Mouse (Mus musculus) heart, embryonic 16.5 days (tissue): ENCODE data around the gene Acbd4. TPM values are rescaled to one million over a fixed set of nuclear protein-coding genes. Genes with fewer than 3 reads are reported as not detected.
A peak's percentile ranks its signal among the peaks of the same experiment; 100 is the strongest.

Experiments used
- ATAC-seq: fragments of 200-750 bp; cut with Nextera tagmentation; replicated peaks from 2 replicates; pipeline ENCODE4 v1.8.0; 2017; ENCODE audit warnings: moderate number of reproducible peaks; ENCODE audit not compliant: insufficient read depth, low FRiP score; ENCODE audit errors: extremely low read depth
- H3K27ac ChIP-seq: fragments of 300-500 bp; sonication (generic); 2 replicates; pipeline ENCODE4 v1.5.1; 2014; ENCODE audit warnings: mild to moderate bottlenecking, low read length, control low read depth, moderate library complexity
- H3K27me3 ChIP-seq: fragments of 300-500 bp; sonication (generic); 2 replicates; pipeline ENCODE4 v1.6.1; 2014; ENCODE audit warnings: low read length, mixed read lengths; ENCODE audit not compliant: control insufficient read depth, insufficient read depth
- H3K36me3 ChIP-seq: fragments of 300-500 bp; sonication (generic); 2 replicates; pipeline ENCODE4 v1.6.1; 2014; ENCODE audit not compliant: control insufficient read depth, insufficient read depth
- H3K4me1 ChIP-seq: fragments of 300-500 bp; sonication (generic); 2 replicates; pipeline ENCODE4 v1.6.1; 2014; ENCODE audit warnings: low read length, mixed read lengths; ENCODE audit not compliant: control insufficient read depth, insufficient read depth
- H3K4me2 ChIP-seq: fragments of 300-500 bp; sonication (generic); 2 replicates; pipeline ENCODE4 v1.6.1; 2014; ENCODE audit warnings: low read depth, mild to moderate bottlenecking, control low read depth, low read length
- H3K4me3 ChIP-seq: fragments of 300-500 bp; sonication (generic); 2 replicates; pipeline ENCODE4 v1.5.1; 2014; ENCODE audit warnings: mild to moderate bottlenecking, control low read depth, low read length
- H3K9ac ChIP-seq: fragments of 300-500 bp; sonication (generic); 2 replicates; pipeline ENCODE4 v1.6.1; 2014; ENCODE audit warnings: low read length, control low read depth
- H3K9me3 ChIP-seq: fragments of 300-500 bp; sonication (generic); replicated peaks from 2 replicates; pipeline ENCODE4 v1.6.1; 2016; ENCODE audit warnings: low read length; ENCODE audit not compliant: control insufficient read depth
- whole genome bisulfite sequencing: fragments of 180-500 bp; shearing (Covaris S2); extraction: QIAGEN DNeasy Blood & Tissue Kit; methylation state at CpG from one replicate; pipeline ENCODE4 v1.1.7; 2014; 5-methylcytosine and 5-hydroxymethylcytosine counted together
- polyA plus RNA-seq: library from polyadenylated mRNA; unstranded; fragments of >200 nt; fragmentation: Nextera tagmentation; extraction: Ambion mirVana; gene quantifications from 2 replicates; pipeline ENCODE4 v1.2.1, GENCODE M21; 2015

Gene Acbd4
- polyA plus RNA-seq, 1 experiment from 2014 or later, result 21.8 TPM

DNA sequence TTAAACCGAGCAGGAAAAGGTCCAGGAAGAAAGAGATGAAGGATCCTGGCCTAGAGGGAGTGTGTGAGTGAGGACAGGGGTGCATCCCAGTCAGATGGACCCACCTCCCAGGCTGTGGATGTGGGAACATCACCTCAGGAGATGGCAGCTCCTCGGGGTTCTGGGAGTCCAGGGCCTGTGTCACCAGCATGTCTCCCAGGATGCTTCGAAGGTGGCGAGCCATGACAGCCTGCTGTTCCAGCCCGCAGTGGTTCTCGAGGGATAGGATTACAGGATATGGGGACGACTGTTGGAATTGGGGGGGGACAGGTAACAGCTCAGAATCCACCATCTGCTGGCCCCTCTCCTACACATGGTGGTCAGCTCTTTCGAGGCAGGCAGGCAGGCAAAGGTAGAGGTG lies 24.9 kb upstream of the Acbd4 start:
- no peak for ATAC-seq
- Histone ChIP-seq H3K27me3 (peaks cover 4% of the 10 kb centered on the region; the same call in 1 of the 2 replicates), H3K36me3 (peaks cover 14% of the 10 kb centered on the region), H3K4me3 (no peak overlapping the region), H3K4me1 (peaks cover 28% of the 10 kb centered on the region), H3K9ac (no peak overlapping the region), H3K4me2 (no peak overlapping the region), H3K27ac (no peak overlapping the region), H3K9me3 (no peaks in the 10 kb centered on the region)
- WGBS, result 78% methylated on average over 8 of the region's 8 CpGs

- ATAC-seq, result no peak
- Histone ChIP-seq H3K27ac (no peak overlapping the region), H3K4me3 (no peak overlapping the region), H3K27me3 (peaks cover 4% of the 10 kb centered on the region; the same call in 1 of the 2 replicates), H3K9me3 (no peaks in the 10 kb centered on the region), H3K4me2 (no peak overlapping the region), H3K36me3 (peaks cover 14% of the 10 kb centered on the region), H3K9ac (no peak overlapping the region), H3K4me1 (peaks cover 28% of the 10 kb centered on the region)
- 71% methylated on average over 11 of the region's 11 CpGs for whole genome bisulfite sequencing
Observed at GRCm38 (mm10) chr11:103078131-103078530, 23.4 kb upstream of the Acbd4 start.

DNA sequence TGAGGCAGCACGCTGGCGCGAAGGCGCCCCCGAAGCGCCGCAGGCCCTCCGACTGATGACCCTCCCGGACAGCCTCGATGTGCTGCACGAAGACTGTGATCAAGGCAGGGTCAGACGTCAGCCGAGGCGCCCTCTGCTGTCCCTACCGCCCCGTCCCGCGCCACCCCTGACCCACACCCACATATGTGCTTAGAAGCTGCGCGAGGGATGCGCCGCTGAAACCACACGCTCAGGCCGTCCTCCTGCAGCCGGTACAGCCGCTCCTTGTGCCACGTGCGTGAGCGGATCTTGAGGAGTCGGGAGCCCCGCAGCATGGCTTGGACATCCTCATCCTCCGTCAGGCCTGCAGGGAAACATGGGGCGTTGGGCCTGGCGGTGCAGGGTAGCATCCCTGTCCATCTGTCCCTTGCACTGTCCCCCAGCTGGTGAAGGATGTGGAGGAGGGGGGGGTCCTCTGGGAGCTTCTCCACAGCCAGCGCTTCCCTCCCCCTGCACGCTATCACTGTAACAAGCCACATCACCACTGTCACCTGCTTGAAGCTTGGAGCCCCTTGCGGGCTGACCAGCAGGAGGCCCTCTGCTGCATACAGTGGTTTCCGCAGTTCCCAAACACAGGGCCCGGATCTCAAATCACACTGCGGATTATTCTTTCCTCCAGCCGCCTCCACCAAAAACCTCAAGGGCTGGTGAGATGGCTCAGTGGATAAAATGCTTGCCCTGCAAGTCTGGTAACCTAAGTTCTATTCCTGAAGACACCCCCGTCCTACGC lies 21.0 kb upstream of the Acbd4 start:
- H3K9me3 ChIP-seq, result no peaks in the 10 kb centered on the region
- H3K4me3 ChIP-seq, result peak overlapping the region; percentile 45
- H3K4me1 ChIP-seq, result peaks cover 12% of the 10 kb centered on the region
- H3K27me3 ChIP-seq, result peaks cover 4% of the 10 kb centered on the region; the same call in 1 of the 2 replicates
- WGBS, result 8% methylated on average over 43 of the region's 43 CpGs
- peak overlapping the region; percentile 44; the same call in 1 of the 2 replicates for H3K9ac ChIP-seq
- H3K36me3 ChIP-seq, result peaks cover 14% of the 10 kb centered on the region
- peak overlapping the region; percentile 63 for H3K4me2 ChIP-seq
- no peak overlapping the region for H3K27ac ChIP-seq
- ATAC-seq, result peak; percentile 39

- peaks cover 4% of the 10 kb centered on the region; the same call in 1 of the 2 replicates for H3K27me3 ChIP-seq
- no peak overlapping the region for H3K27ac ChIP-seq
- H3K4me1 ChIP-seq, result peaks cover 8% of the 10 kb centered on the region
- H3K9ac ChIP-seq, result no peak overlapping the region
- no peak for ATAC-seq
- no peak overlapping the region for H3K4me2 ChIP-seq
- H3K9me3 ChIP-seq, result no peaks in the 10 kb centered on the region
- peaks cover 14% of the 10 kb centered on the region for H3K36me3 ChIP-seq
- no peak overlapping the region for H3K4me3 ChIP-seq
- 75% methylated on average over 6 of the region's 6 CpGs for WGBS
Observed at GRCm38 (mm10) chr11:103081631-103082030, 19.9 kb upstream of the Acbd4 start.

DNA sequence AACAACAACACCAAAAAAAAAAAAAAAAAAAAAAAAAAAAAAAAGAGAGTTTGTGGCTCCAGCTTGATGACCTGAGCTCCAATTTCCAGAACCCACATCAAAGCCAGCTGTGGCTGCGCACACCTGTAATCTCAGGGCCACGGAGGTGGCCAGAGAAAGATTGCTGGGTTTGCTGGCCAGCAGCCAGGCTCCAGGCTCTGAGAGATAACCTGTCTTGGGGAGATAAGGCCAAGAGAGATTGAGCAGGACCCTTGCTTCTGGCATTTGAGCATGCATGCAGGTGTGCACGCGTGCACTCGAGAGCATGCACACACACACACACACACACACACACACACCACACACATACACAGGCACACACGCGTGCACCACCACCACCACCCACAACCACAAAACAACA lies 8.2 kb upstream of the Acbd4 start:
- no peak overlapping the region for H3K4me2 ChIP-seq
- no peak overlapping the region for H3K27ac ChIP-seq
- peaks cover 50% of the 10 kb centered on the region for H3K4me1 ChIP-seq
- no peak overlapping the region for H3K4me3 ChIP-seq
- no peaks in the 10 kb centered on the region for H3K27me3 ChIP-seq
- H3K9me3 ChIP-seq, result no peaks in the 10 kb centered on the region
- H3K9ac ChIP-seq, result no peak overlapping the region
- no peak for ATAC-seq
- WGBS, result 66% methylated on average over 7 of the region's 7 CpGs
- no peaks in the 10 kb centered on the region for H3K36me3 ChIP-seq

DNA sequence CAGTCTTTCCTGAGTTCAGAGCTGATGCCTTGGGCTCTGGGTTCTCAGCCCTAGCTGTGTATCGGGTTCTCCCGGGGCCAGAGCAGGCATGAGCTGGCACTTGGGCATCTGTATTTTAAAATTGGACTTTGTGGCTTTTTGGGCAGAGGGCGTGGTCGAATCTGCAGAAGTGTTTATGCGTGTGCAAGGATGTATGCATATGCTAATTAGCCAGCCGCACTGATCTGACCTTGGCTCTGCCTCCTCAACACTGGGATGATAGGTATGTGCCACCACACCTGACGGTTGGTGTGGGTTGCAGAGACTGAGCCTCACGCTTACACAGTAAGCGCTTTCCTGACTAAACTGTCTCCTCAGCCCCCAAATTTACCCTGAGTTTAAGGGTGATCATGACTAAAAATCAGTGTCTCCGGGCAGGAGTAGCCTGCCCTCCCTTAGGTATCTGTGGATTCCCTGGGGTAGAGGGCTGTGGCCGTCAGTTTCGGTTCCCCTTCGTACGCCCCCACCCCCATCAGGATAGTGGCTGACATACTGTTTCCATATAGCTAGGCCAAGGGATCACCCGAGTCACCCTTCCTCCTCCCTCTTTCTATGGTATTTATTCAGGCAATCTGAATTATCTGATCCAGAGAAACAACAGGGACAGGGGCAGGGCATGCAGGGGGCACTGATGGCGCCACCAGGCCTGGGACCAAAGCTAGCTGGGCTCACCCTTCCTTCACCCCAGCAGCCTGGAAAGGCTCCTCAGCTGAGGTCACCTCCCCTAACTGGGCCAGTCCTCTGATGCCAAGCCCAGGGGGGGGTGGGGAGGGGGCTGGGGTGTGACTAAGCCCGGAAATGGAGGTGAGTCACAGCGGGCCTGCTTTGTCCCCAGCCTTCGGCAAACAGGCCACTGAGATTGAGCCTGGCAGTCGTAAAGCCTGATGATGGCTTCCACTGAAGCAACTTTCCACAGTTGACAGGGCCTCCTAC lies 7.3 kb upstream of the Acbd4 start:
- Histone ChIP-seq H3K4me3 (no peak overlapping the region), H3K9ac (peak overlapping the region; percentile 30), H3K4me1 (peaks cover 58% of the 10 kb centered on the region), H3K9me3 (no peaks in the 10 kb centered on the region), H3K4me2 (no peak overlapping the region), H3K36me3 (no peaks in the 10 kb centered on the region), H3K27me3 (no peaks in the 10 kb centered on the region), H3K27ac (peak overlapping the region; percentile 56)
- WGBS, result 61% methylated on average over 20 of the region's 20 CpGs
- ATAC-seq, result no peak; the same call in 1 of the 2 replicates

DNA sequence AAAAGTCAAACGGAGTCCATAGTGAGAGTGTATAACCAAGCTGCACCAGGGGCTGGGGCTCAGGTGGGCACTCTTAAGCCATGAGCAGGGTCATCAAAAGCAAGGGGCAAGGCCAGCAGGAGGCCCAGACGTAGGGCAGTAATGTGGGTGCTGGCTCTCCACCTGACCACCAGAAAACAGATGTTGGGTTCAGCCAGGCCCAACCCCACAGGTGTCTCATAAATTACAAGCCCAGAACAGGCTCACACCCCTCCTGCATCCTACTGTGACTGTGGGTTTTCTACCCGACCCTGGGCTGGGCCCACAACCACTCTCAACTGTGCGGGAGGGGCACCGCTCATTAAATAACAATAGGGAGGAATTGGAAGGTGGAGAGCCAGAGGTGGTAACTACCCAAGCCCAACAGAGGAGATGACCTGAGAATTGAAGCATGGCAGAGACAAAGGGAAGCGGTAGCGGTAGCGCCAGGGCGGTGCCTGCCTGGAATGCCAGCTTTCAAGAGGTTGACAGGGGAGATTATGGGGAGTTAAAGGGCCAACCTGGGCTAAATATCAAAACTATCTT lies 6.3 kb upstream of the Acbd4 start:
- Histone ChIP-seq H3K27me3 (no peaks in the 10 kb centered on the region), H3K36me3 (no peaks in the 10 kb centered on the region), H3K27ac (peak overlapping the region; percentile 56; the same call in 1 of the 2 replicates), H3K4me1 (peaks cover 63% of the 10 kb centered on the region), H3K9ac (no peak overlapping the region), H3K4me3 (no peak overlapping the region), H3K9me3 (no peaks in the 10 kb centered on the region), H3K4me2 (no peak overlapping the region; the same call in 1 of the 2 replicates)
- 77% methylated on average over 9 of the region's 9 CpGs for WGBS
- no peak for ATAC-seq

GRCm38 (mm10) chr11:103095801-103096200 lies 5.7 kb upstream of the Acbd4 start:
- H3K4me3 ChIP-seq, result no peak overlapping the region
- ATAC-seq, result no peak
- H3K9ac ChIP-seq, result no peak overlapping the region
- H3K9me3 ChIP-seq, result no peaks in the 10 kb centered on the region
- peaks cover 66% of the 10 kb centered on the region for H3K4me1 ChIP-seq
- 65% methylated on average over 6 of the region's 6 CpGs for WGBS
- H3K27ac ChIP-seq, result peak overlapping the region; percentile 98
- H3K36me3 ChIP-seq, result no peaks in the 10 kb centered on the region
- H3K4me2 ChIP-seq, result no peak overlapping the region; the same call in 1 of the 2 replicates
- no peaks in the 10 kb centered on the region for H3K27me3 ChIP-seq
